Mouse (Mus musculus): ENCODE measurements around the gene Syngap1. TPM values are rescaled to one million over a fixed set of nuclear protein-coding genes. Genes with fewer than 3 reads are reported as not detected.

The Syngap1 gene
- total RNA-seq, 2 experiments from 2014 or later: 452 to 471 TPM

GRCm38 (mm10) chr17:26959815-26960214 is 18.8 kb downstream of the Syngap1 start:
- intact Hi-C loops (cut with DNase I): no loop called here
- TF ChIP-seq CTCF (IDR thresholded peaks at IDR 0.05): no peak
- no peak for DNase-seq (ENCODE audit: extremely low spot score in 1 of 2, low spot score in 2 of 2)
- Histone ChIP-seq H3K27ac (no peak overlapping the region), H3K4me3 (no peak overlapping the region)

- H3K4me3 ChIP-seq: no peak overlapping the region
- no peak overlapping the region for H3K27ac ChIP-seq
- no peak for TF ChIP-seq CTCF (IDR thresholded peaks at IDR 0.05)
- no peak for DNase-seq (ENCODE audit: extremely low spot score in 1 of 2, low spot score in 2 of 2)
- intact Hi-C loops (cut with DNase I): no loop called here
Measured at GRCm38 (mm10) chr17:26961572-26962240, 20.7 kb downstream of the Syngap1 start.

GRCm38 (mm10) chr17:26966993-26967392 is 25.9 kb downstream of the Syngap1 start:
- Histone ChIP-seq H3K27ac (peak overlapping the region; percentile 83), H3K4me3 (no peak overlapping the region)
- DNase-seq (ENCODE audit: extremely low spot score in 1 of 2, low spot score in 2 of 2): no peak
- no peak for TF ChIP-seq CTCF (IDR thresholded peaks at IDR 0.05)
- intact Hi-C loops (cut with DNase I): no loop called here

GRCm38 (mm10) chr17:26967477-26967876 is 26.4 kb downstream of the Syngap1 start:
- intact Hi-C loops (cut with DNase I): no loop called here
- H3K4me3 ChIP-seq: no peak overlapping the region
- peak overlapping the region; percentile 83 for H3K27ac ChIP-seq
- DNase-seq (ENCODE audit: extremely low spot score in 1 of 2, low spot score in 2 of 2): no peak
- TF ChIP-seq CTCF (IDR thresholded peaks at IDR 0.05): no peak

- no peak overlapping the region for H3K4me3 ChIP-seq
- intact Hi-C loops (cut with DNase I): loop anchor here (2.0 kb wide), 1 partner anchor 15 kb away; no protein-coding TSS in a partner anchor
- DNase-seq (ENCODE audit: extremely low spot score in 1 of 2, low spot score in 2 of 2): no peak
- TF ChIP-seq CTCF (IDR thresholded peaks at IDR 0.05): no peak
- H3K27ac ChIP-seq: peak overlapping the region; percentile 83
Measured at GRCm38 (mm10) chr17:26968200-26968611, 27.2 kb downstream of the Syngap1 start.

- no peak for DNase-seq (ENCODE audit: extremely low spot score in 1 of 2, low spot score in 2 of 2)
Measured at GRCm38 (mm10) chr17:26969257-26969656, 28.2 kb downstream of the Syngap1 start.

GRCm38 (mm10) chr17:26970221-26970620 is 29.2 kb downstream of the Syngap1 start:
- no peak for DNase-seq (ENCODE audit: extremely low spot score in 1 of 2, low spot score in 2 of 2)
- intact Hi-C loops (cut with DNase I): no loop called here
- Histone ChIP-seq H3K27ac (peak overlapping the region; percentile 83), H3K4me3 (no peak overlapping the region)
- TF ChIP-seq CTCF (IDR thresholded peaks at IDR 0.05): no peak

More at GRCm38 (mm10) chr17:26969257-26969656, 28.2 kb downstream of the Syngap1 start:
- peak overlapping the region; percentile 83 for H3K27ac ChIP-seq
- intact Hi-C loops (cut with DNase I): loop anchor here (2.0 kb wide), 1 partner anchor 16 kb away; no protein-coding TSS in a partner anchor
- no peak overlapping the region for H3K4me3 ChIP-seq
- no peak for TF ChIP-seq CTCF (IDR thresholded peaks at IDR 0.05)

- intact Hi-C loops (cut with DNase I): no loop called here
- peak overlapping the region; percentile 19; the same call in 1 of the 2 replicates for H3K27ac ChIP-seq
- no peak for TF ChIP-seq CTCF (IDR thresholded peaks at IDR 0.05)
- H3K4me3 ChIP-seq: no peak overlapping the region
- DNase-seq (ENCODE audit: extremely low spot score in 1 of 2, low spot score in 2 of 2): no peak
Measured at GRCm38 (mm10) chr17:26971247-26971905, 30.3 kb downstream of the Syngap1 start.

- peak overlapping the region; percentile 90 for H3K27ac ChIP-seq
- intact Hi-C loops (cut with DNase I): loop anchor here (1.0 to 2.0 kb wide), 2 partner anchors 39 to 49 kb away; partner anchors contain the start of gene Phf1
- no peak for DNase-seq (ENCODE audit: extremely low spot score in 1 of 2, low spot score in 2 of 2)
- TF ChIP-seq CTCF (IDR thresholded peaks at IDR 0.05): no peak
- H3K4me3 ChIP-seq: peak overlapping the region; percentile 89
Measured at GRCm38 (mm10) chr17:26972107-26972506, 31.1 kb downstream of the Syngap1 start.

GRCm38 (mm10) chr17:26972703-26973574 is 31.9 kb downstream of the Syngap1 start, which contains the start of gene Zbtb9:
TSS of gene Zbtb9 (plus strand) at chr17:26973167.
- Histone ChIP-seq H3K4me3 (peak within 1 kb of the TSS; percentile 89), H3K27ac (peak within 1 kb of the TSS; percentile 90)
- intact Hi-C loops (cut with DNase I): loop anchor here (1.0 to 2.0 kb wide), 2 partner anchors 40 to 48 kb away; partner anchors contain the start of gene Phf1
- TF ChIP-seq CTCF (IDR thresholded peaks at IDR 0.05): no peak
- peak; percentile 96 for DNase-seq (ENCODE audit: extremely low spot score in 1 of 2, low spot score in 2 of 2)

GRCm38 (mm10) chr17:26974547-26974946 is 33.5 kb downstream of the Syngap1 start:
- Histone ChIP-seq H3K27ac (no peak overlapping the region), H3K4me3 (no peak overlapping the region)
- TF ChIP-seq CTCF (IDR thresholded peaks at IDR 0.05): no peak
- DNase-seq (ENCODE audit: extremely low spot score in 1 of 2, low spot score in 2 of 2): no peak
- intact Hi-C loops (cut with DNase I): no loop called here

Data from left cerebral cortex, adult 2 months (tissue).